Mouse (Mus musculus): ENCODE measurements at regions not wholly inside any gene's neighbourhood (a gene's known extent, or its start where the extent isn't known, plus 50 kb on each side); places are given as distances from the start of the nearest gene placed in this dataset.

- TF ChIP-seq HCFC1 (IDR thresholded peaks at IDR 0.05; ENCODE audit: borderline replicate concordance, insufficient read depth, low read length) (no peak), CHD2 (IDR thresholded peaks at IDR 0.05; ENCODE audit: low read depth, low read length) (no peak), ZNF384 (IDR thresholded peaks at IDR 0.05; ENCODE audit: low read depth, low read length) (no peak), MAFK (IDR thresholded peaks at IDR 0.05; ENCODE audit: insufficient read depth, low read depth, low read length) (no peak), ZC3H11A (IDR thresholded peaks at IDR 0.05; ENCODE audit: borderline replicate concordance, low read depth, low read length) (no peak)
These were observed 261.8 kb upstream of the Vstm2b start for GRCm38 (mm10) chr7:40636369-40636768.

DNA sequence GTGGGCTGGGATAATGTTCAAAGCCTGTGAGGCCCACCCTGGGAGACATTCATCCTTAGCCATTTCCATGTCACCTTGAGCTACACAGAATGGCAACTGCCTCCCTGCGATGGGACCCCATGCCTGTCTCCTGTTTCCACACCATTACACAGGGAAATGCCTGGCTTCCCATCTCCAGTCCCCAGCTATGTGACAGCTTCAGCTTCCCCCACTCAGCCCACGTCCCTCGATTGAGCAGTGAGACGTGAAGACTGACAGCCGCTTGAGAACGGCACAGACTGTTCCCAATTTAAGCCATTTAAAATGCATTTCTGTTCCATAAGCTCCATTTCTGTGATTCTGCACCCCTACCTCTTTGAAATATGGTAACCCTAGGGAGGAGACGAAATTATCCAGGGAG lies 243.1 kb upstream of the Vstm2b start:
- TF ChIP-seq CHD2 (IDR thresholded peaks at IDR 0.05; ENCODE audit: low read depth, low read length), result no peak
- H3K4me3 ChIP-seq (ENCODE audit: insufficient read depth in 1 of 2, low read depth in 1 of 2, low read length in 2 of 2, poor library complexity in 1 of 2, severe bottlenecking in 1 of 2), result no peak overlapping the region
- in situ Hi-C loops (cut with MboI; ENCODE audit: low sequenced_read_pairs in 2 of 2, unreplicated experiment in 2 of 2), result loop anchor here (25.0 kb wide), 2 partner anchors 343 to 793 kb away; no protein-coding TSS in a partner anchor
- no peaks in the 10 kb centered on the region for H3K36me3 ChIP-seq (ENCODE audit: control insufficient read depth, insufficient read depth, low read length, poor library complexity, severe bottlenecking)
- no peaks in the 10 kb centered on the region for H3K9me3 ChIP-seq (ENCODE audit: control insufficient read depth, insufficient read depth, low read depth, low read length)
- no peaks in the 10 kb centered on the region for H3K4me1 ChIP-seq (ENCODE audit: control insufficient read depth in 2 of 2, insufficient read depth in 2 of 2, low read length in 2 of 2, poor library complexity in 1 of 2)
- no peak overlapping the region for H3K27ac ChIP-seq (ENCODE audit: insufficient read depth, low read depth, low read length, poor library complexity, severe bottlenecking)
- no peak overlapping the region for H3K9ac ChIP-seq (ENCODE audit: insufficient read depth, low read depth, low read length, poor library complexity, severe bottlenecking)
- no peak for DNase-seq (ENCODE audit: low read depth, low spot score)

More at GRCm38 (mm10) chr7:40636369-40636768, 261.8 kb upstream of the Vstm2b start:
- Histone ChIP-seq H3K27ac (ENCODE audit: insufficient read depth, low read depth, low read length, poor library complexity, severe bottlenecking) (no peak overlapping the region), H3K4me3 (ENCODE audit: insufficient read depth in 1 of 2, low read depth in 1 of 2, low read length in 2 of 2, poor library complexity in 1 of 2, severe bottlenecking in 1 of 2) (no peak overlapping the region), H3K9me3 (ENCODE audit: control insufficient read depth, insufficient read depth, low read depth, low read length) (no peaks in the 10 kb centered on the region), H3K4me1 (ENCODE audit: control insufficient read depth in 2 of 2, insufficient read depth in 2 of 2, low read length in 2 of 2, poor library complexity in 1 of 2) (no peaks in the 10 kb centered on the region), H3K9ac (ENCODE audit: insufficient read depth, low read depth, low read length, poor library complexity, severe bottlenecking) (no peak overlapping the region), H3K36me3 (ENCODE audit: control insufficient read depth, insufficient read depth, low read length, poor library complexity, severe bottlenecking) (no peaks in the 10 kb centered on the region)
- in situ Hi-C loops (cut with MboI; ENCODE audit: low sequenced_read_pairs in 2 of 2, unreplicated experiment in 2 of 2), result no loop called here
- no peak for DNase-seq (ENCODE audit: low read depth, low spot score)

- no peak overlapping the region for H3K27ac ChIP-seq (ENCODE audit: insufficient read depth, low read depth, low read length, poor library complexity, severe bottlenecking)
- no peaks in the 10 kb centered on the region for H3K36me3 ChIP-seq (ENCODE audit: control insufficient read depth, insufficient read depth, low read length, poor library complexity, severe bottlenecking)
- H3K4me1 ChIP-seq (ENCODE audit: control insufficient read depth in 2 of 2, insufficient read depth in 2 of 2, low read length in 2 of 2, poor library complexity in 1 of 2), result no peaks in the 10 kb centered on the region
- H3K9me3 ChIP-seq (ENCODE audit: control insufficient read depth, insufficient read depth, low read depth, low read length), result no peaks in the 10 kb centered on the region
- TF ChIP-seq CHD2 (IDR thresholded peaks at IDR 0.05; ENCODE audit: low read depth, low read length), result no peak
- no peak for TF ChIP-seq MAFK (IDR thresholded peaks at IDR 0.05; ENCODE audit: insufficient read depth, low read depth, low read length)
- no peak for TF ChIP-seq ZNF384 (IDR thresholded peaks at IDR 0.05; ENCODE audit: low read depth, low read length)
- TF ChIP-seq HCFC1 (IDR thresholded peaks at IDR 0.05; ENCODE audit: borderline replicate concordance, insufficient read depth, low read length), result no peak
- no peak for TF ChIP-seq ZC3H11A (IDR thresholded peaks at IDR 0.05; ENCODE audit: borderline replicate concordance, low read depth, low read length)
- no peak overlapping the region for H3K9ac ChIP-seq (ENCODE audit: insufficient read depth, low read depth, low read length, poor library complexity, severe bottlenecking)
- in situ Hi-C loops (cut with MboI; ENCODE audit: low sequenced_read_pairs in 2 of 2, unreplicated experiment in 2 of 2), result loop anchor here (25.0 kb wide), 2 partner anchors 343 to 793 kb away; no protein-coding TSS in a partner anchor
- no peak for DNase-seq (ENCODE audit: low read depth, low spot score)
- H3K4me3 ChIP-seq (ENCODE audit: insufficient read depth in 1 of 2, low read depth in 1 of 2, low read length in 2 of 2, poor library complexity in 1 of 2, severe bottlenecking in 1 of 2), result no peak overlapping the region
These were observed 242.7 kb upstream of the Vstm2b start for GRCm38 (mm10) chr7:40655391-40655790.

- TF ChIP-seq CHD2 (IDR thresholded peaks at IDR 0.05; ENCODE audit: low read depth, low read length), result no peak
- no peak for TF ChIP-seq HCFC1 (IDR thresholded peaks at IDR 0.05; ENCODE audit: borderline replicate concordance, insufficient read depth, low read length)
- TF ChIP-seq MAFK (IDR thresholded peaks at IDR 0.05; ENCODE audit: insufficient read depth, low read depth, low read length), result no peak
- TF ChIP-seq ZC3H11A (IDR thresholded peaks at IDR 0.05; ENCODE audit: borderline replicate concordance, low read depth, low read length), result no peak
- no peak for TF ChIP-seq ZNF384 (IDR thresholded peaks at IDR 0.05; ENCODE audit: low read depth, low read length)
These were observed 238.5 kb upstream of the Vstm2b start for GRCm38 (mm10) chr7:40659662-40660061.

GRCm38 (mm10) chr7:40663781-40664180 lies 234.3 kb upstream of the Vstm2b start:
- Histone ChIP-seq H3K27ac (ENCODE audit: insufficient read depth, low read depth, low read length, poor library complexity, severe bottlenecking) (no peak overlapping the region), H3K9ac (ENCODE audit: insufficient read depth, low read depth, low read length, poor library complexity, severe bottlenecking) (no peak overlapping the region), H3K36me3 (ENCODE audit: control insufficient read depth, insufficient read depth, low read length, poor library complexity, severe bottlenecking) (no peaks in the 10 kb centered on the region; the same call in 1 of the 2 replicates), H3K4me3 (ENCODE audit: insufficient read depth in 1 of 2, low read depth in 1 of 2, low read length in 2 of 2, poor library complexity in 1 of 2, severe bottlenecking in 1 of 2) (no peak overlapping the region), H3K9me3 (ENCODE audit: control insufficient read depth, insufficient read depth, low read depth, low read length) (no peaks in the 10 kb centered on the region), H3K4me1 (ENCODE audit: control insufficient read depth in 2 of 2, insufficient read depth in 2 of 2, low read length in 2 of 2, poor library complexity in 1 of 2) (no peaks in the 10 kb centered on the region)
- no peak for DNase-seq (ENCODE audit: low read depth, low spot score)
- TF ChIP-seq MAFK (IDR thresholded peaks at IDR 0.05; ENCODE audit: insufficient read depth, low read depth, low read length) (no peak), ZC3H11A (IDR thresholded peaks at IDR 0.05; ENCODE audit: borderline replicate concordance, low read depth, low read length) (no peak), HCFC1 (IDR thresholded peaks at IDR 0.05; ENCODE audit: borderline replicate concordance, insufficient read depth, low read length) (no peak), ZNF384 (IDR thresholded peaks at IDR 0.05; ENCODE audit: low read depth, low read length) (no peak), CHD2 (IDR thresholded peaks at IDR 0.05; ENCODE audit: low read depth, low read length) (no peak)
- in situ Hi-C loops (cut with MboI; ENCODE audit: low sequenced_read_pairs in 2 of 2, unreplicated experiment in 2 of 2), result loop anchor here (25.0 kb wide), 2 partner anchors 351 to 801 kb away; no protein-coding TSS in a partner anchor

More at GRCm38 (mm10) chr7:40659662-40660061, 238.5 kb upstream of the Vstm2b start:
- in situ Hi-C loops (cut with MboI; ENCODE audit: low sequenced_read_pairs in 2 of 2, unreplicated experiment in 2 of 2), result loop anchor here (25.0 kb wide), 2 partner anchors 347 to 797 kb away; no protein-coding TSS in a partner anchor
- Histone ChIP-seq H3K4me1 (ENCODE audit: control insufficient read depth in 2 of 2, insufficient read depth in 2 of 2, low read length in 2 of 2, poor library complexity in 1 of 2) (no peaks in the 10 kb centered on the region), H3K27ac (ENCODE audit: insufficient read depth, low read depth, low read length, poor library complexity, severe bottlenecking) (no peak overlapping the region), H3K9me3 (ENCODE audit: control insufficient read depth, insufficient read depth, low read depth, low read length) (no peaks in the 10 kb centered on the region), H3K9ac (ENCODE audit: insufficient read depth, low read depth, low read length, poor library complexity, severe bottlenecking) (no peak overlapping the region), H3K36me3 (ENCODE audit: control insufficient read depth, insufficient read depth, low read length, poor library complexity, severe bottlenecking) (no peaks in the 10 kb centered on the region; the same call in 1 of the 2 replicates), H3K4me3 (ENCODE audit: insufficient read depth in 1 of 2, low read depth in 1 of 2, low read length in 2 of 2, poor library complexity in 1 of 2, severe bottlenecking in 1 of 2) (no peak overlapping the region)
- DNase-seq (ENCODE audit: low read depth, low spot score), result no peak
